Mouse (Mus musculus) neural tube, embryonic 15.5 days (tissue): ENCODE measurements around the gene Npl. TPM values are rescaled to one million over a fixed set of nuclear protein-coding genes. Genes with fewer than 3 reads are reported as not detected.
"Not testable (repeated sequence)": the region's sequence is repeated elsewhere in the genome, so short reads cannot be mapped to it uniquely, and the experiment has no call there.

Experiments
- ATAC-seq: fragments of 200-750 bp; cut with Nextera tagmentation; 2 replicates; pipeline ENCODE4 v1.8.0; 2017; ENCODE audit warnings: mild to moderate bottlenecking, moderate TSS enrichment, moderate library complexity; ENCODE audit not compliant: low FRiP score
- H3K27ac ChIP-seq: fragments of 300-500 bp; sonication (generic); replicated peaks from 2 replicates; pipeline ENCODE4 v1.5.1; 2015; ENCODE audit warnings: mild to moderate bottlenecking, inconsistent platforms
- H3K27me3 ChIP-seq: fragments of 300-500 bp; sonication (generic); replicated peaks from 2 replicates; pipeline ENCODE4 v1.6.1; 2015; ENCODE audit warnings: inconsistent platforms
- H3K36me3 ChIP-seq: fragments of 300-500 bp; sonication (generic); 2 replicates; pipeline ENCODE4 v1.6.1; 2015; ENCODE audit warnings: inconsistent platforms
- H3K4me1 ChIP-seq: fragments of 300-500 bp; sonication (generic); 2 replicates; pipeline ENCODE4 v1.6.1; 2015; ENCODE audit warnings: inconsistent platforms
- H3K4me2 ChIP-seq: fragments of 300-500 bp; sonication (generic); 2 replicates; pipeline ENCODE4 v1.6.1; 2015; ENCODE audit warnings: inconsistent platforms, mild to moderate bottlenecking, moderate library complexity
- H3K4me3 ChIP-seq: fragments of 300-500 bp; sonication (generic); replicated peaks from 2 replicates; pipeline ENCODE4 v1.5.1; 2015; ENCODE audit warnings: mild to moderate bottlenecking, inconsistent platforms
- H3K9ac ChIP-seq: fragments of 300-500 bp; sonication (generic); replicated peaks from 2 replicates; pipeline ENCODE4 v1.6.1; 2015; ENCODE audit warnings: mild to moderate bottlenecking, inconsistent platforms
- H3K9me3 ChIP-seq: fragments of 300-500 bp; sonication (generic); replicated peaks from 2 replicates; pipeline ENCODE4 v1.6.1; 2016; ENCODE audit warnings: inconsistent platforms
- WGBS: fragments of 180-500 bp; shearing (Covaris S2); methylation state at CpG from one replicate; pipeline ENCODE4 v1.1.7; 2015; ENCODE audit warnings: mixed read lengths; 5-methylcytosine and 5-hydroxymethylcytosine counted together
- polyA plus RNA-seq: library from polyadenylated mRNA; unstranded; fragments of >200 nt; fragmentation: Nextera tagmentation; extraction: Ambion mirVana; gene quantifications from 2 replicates; pipeline ENCODE4 v1.2.1, GENCODE M21; 2015

Npl gene
- polyA plus RNA-seq, 1 experiment from 2014 or later: 14.4 TPM

GRCm38 (mm10) chr1:153540753-153541152 is 9.1 kb downstream of the Npl start:
- 0 out of 2 replicates have a peak, but pooled peaks have one; percentile 41 for ATAC-seq
- Histone ChIP-seq H3K9me3 (no peaks in the 10 kb centered on the region), H3K9ac (no peak overlapping the region), H3K36me3 (no peaks in the 10 kb centered on the region), H3K4me2 (no peak overlapping the region), H3K27me3 (no peaks in the 10 kb centered on the region), H3K4me3 (no peak overlapping the region), H3K27ac (peak overlapping the region; percentile 56), H3K4me1 (no peaks in the 10 kb centered on the region; the same call in 1 of the 2 replicates)
- 53% methylated on average over 3 of the region's 3 CpGs for WGBS

- Histone ChIP-seq H3K4me3 (no peak overlapping the region), H3K27me3 (no peaks in the 10 kb centered on the region), H3K9me3 (no peaks in the 10 kb centered on the region), H3K4me1 (no peaks in the 10 kb centered on the region; the same call in 1 of the 2 replicates), H3K4me2 (no peak overlapping the region), H3K36me3 (no peaks in the 10 kb centered on the region), H3K9ac (no peak overlapping the region), H3K27ac (peak overlapping the region; percentile 67)
- ATAC-seq: peak; percentile 44
- 30% methylated on average over 9 of the region's 9 CpGs for WGBS
These were observed 10.0 kb downstream of the Npl start for GRCm38 (mm10) chr1:153539739-153540333.

GRCm38 (mm10) chr1:153535611-153536010 is 14.2 kb downstream of the Npl start:
- H3K36me3 ChIP-seq: no peaks in the 10 kb centered on the region
- H3K9ac ChIP-seq: no peak overlapping the region
- WGBS: 40% methylated on average over 9 of the region's 9 CpGs
- H3K4me3 ChIP-seq: no peak overlapping the region
- no peaks in the 10 kb centered on the region for H3K9me3 ChIP-seq
- no peak overlapping the region for H3K4me2 ChIP-seq
- H3K27ac ChIP-seq: no peak overlapping the region
- H3K4me1 ChIP-seq: peaks cover 12% of the 10 kb centered on the region
- no peaks in the 10 kb centered on the region for H3K27me3 ChIP-seq
- ATAC-seq: no peak; the same call in 1 of the 2 replicates

- not testable (repeated sequence) for H3K4me3 ChIP-seq, ATAC-seq, H3K27me3 ChIP-seq, H3K36me3 ChIP-seq, H3K9me3 ChIP-seq, H3K9ac ChIP-seq
- H3K4me1 ChIP-seq: peaks cover 12% of the 10 kb centered on the region
- peak overlapping the region; percentile 40; the same call in 1 of the 2 replicates for H3K4me2 ChIP-seq
- 95% methylated on average over 3 of the region's 3 CpGs for WGBS
- H3K27ac ChIP-seq: peak overlapping the region; percentile 74; the same call in 1 of the 2 replicates
These were observed 16.9 kb downstream of the Npl start for GRCm38 (mm10) chr1:153532896-153533295.

GRCm38 (mm10) chr1:153532234-153532841 is 17.5 kb downstream of the Npl start:
- H3K9me3 ChIP-seq: no peaks in the 10 kb centered on the region
- no peak overlapping the region for H3K9ac ChIP-seq
- no peak overlapping the region for H3K4me3 ChIP-seq
- H3K36me3 ChIP-seq: no peaks in the 10 kb centered on the region
- H3K4me1 ChIP-seq: peaks cover 12% of the 10 kb centered on the region
- H3K27me3 ChIP-seq: no peaks in the 10 kb centered on the region
- peak overlapping the region; percentile 40 for H3K4me2 ChIP-seq
- H3K27ac ChIP-seq: peak overlapping the region; percentile 74
- ATAC-seq: no peak
- 13% methylated on average over 12 of the region's 12 CpGs for WGBS

GRCm38 (mm10) chr1:153531677-153532233 is 18.1 kb downstream of the Npl start:
- ATAC-seq: peak; percentile 58; the same call in 1 of the 2 replicates
- Histone ChIP-seq H3K27ac (peak overlapping the region; percentile 74; the same call in 1 of the 2 replicates), H3K27me3 (no peaks in the 10 kb centered on the region), H3K9ac (no peak overlapping the region), H3K36me3 (no peaks in the 10 kb centered on the region), H3K9me3 (no peaks in the 10 kb centered on the region), H3K4me2 (peak overlapping the region; percentile 40), H3K4me3 (no peak overlapping the region), H3K4me1 (peaks cover 12% of the 10 kb centered on the region)
- WGBS: 20% methylated on average over 9 of the region's 9 CpGs

GRCm38 (mm10) chr1:153522116-153522515 is 27.7 kb downstream of the Npl start:
- WGBS: 66% methylated on average over 3 of the region's 3 CpGs
- Histone ChIP-seq H3K4me2 (no peak overlapping the region), H3K9me3 (no peaks in the 10 kb centered on the region), H3K9ac (no peak overlapping the region), H3K27ac (no peak overlapping the region), H3K4me1 (no peaks in the 10 kb centered on the region), H3K4me3 (no peak overlapping the region), H3K27me3 (no peaks in the 10 kb centered on the region), H3K36me3 (no peaks in the 10 kb centered on the region)
- no peak for ATAC-seq

- H3K4me1 ChIP-seq: no peaks in the 10 kb centered on the region
- no peaks in the 10 kb centered on the region for H3K9me3 ChIP-seq
- no peak overlapping the region for H3K27ac ChIP-seq
- H3K27me3 ChIP-seq: no peaks in the 10 kb centered on the region
- no peak for ATAC-seq
- no peak overlapping the region for H3K4me3 ChIP-seq
- H3K36me3 ChIP-seq: no peaks in the 10 kb centered on the region
- WGBS: 79% methylated on average over 12 of the region's 12 CpGs
- H3K4me2 ChIP-seq: no peak overlapping the region
- no peak overlapping the region for H3K9ac ChIP-seq
These were observed 34.5 kb downstream of the Npl start for GRCm38 (mm10) chr1:153515368-153515767.

- no peak overlapping the region for H3K27ac ChIP-seq
- H3K9ac ChIP-seq: no peak overlapping the region
- 66% methylated on average over 2 of the region's 2 CpGs for WGBS
- H3K4me1 ChIP-seq: no peaks in the 10 kb centered on the region
- ATAC-seq: no peak
- H3K9me3 ChIP-seq: no peaks in the 10 kb centered on the region
- H3K27me3 ChIP-seq: no peaks in the 10 kb centered on the region
- no peak overlapping the region for H3K4me2 ChIP-seq
- no peaks in the 10 kb centered on the region for H3K36me3 ChIP-seq
- no peak overlapping the region for H3K4me3 ChIP-seq
These were observed 39.4 kb downstream of the Npl start for GRCm38 (mm10) chr1:153510330-153511009.

GRCm38 (mm10) chr1:153509569-153509968 is 40.3 kb downstream of the Npl start:
- not testable (repeated sequence) for ATAC-seq, H3K4me2 ChIP-seq, H3K27ac ChIP-seq, H3K36me3 ChIP-seq, H3K27me3 ChIP-seq, H3K9ac ChIP-seq, H3K9me3 ChIP-seq, H3K4me3 ChIP-seq, H3K4me1 ChIP-seq
- WGBS: 65% methylated on average over 8 of the region's 8 CpGs

GRCm38 (mm10) chr1:153509012-153509411 is 40.8 kb downstream of the Npl start:
- ATAC-seq: no peak
- H3K27ac ChIP-seq: no peak overlapping the region
- 94% methylated on average over 6 of the region's 6 CpGs for WGBS
- H3K27me3 ChIP-seq: no peaks in the 10 kb centered on the region
- no peaks in the 10 kb centered on the region for H3K4me1 ChIP-seq
- no peaks in the 10 kb centered on the region for H3K36me3 ChIP-seq
- H3K9me3 ChIP-seq: no peaks in the 10 kb centered on the region
- no peak overlapping the region for H3K9ac ChIP-seq
- no peak overlapping the region for H3K4me3 ChIP-seq
- no peak overlapping the region for H3K4me2 ChIP-seq
